Mouse (Mus musculus) right cerebral cortex, adult 2 months (tissue): ENCODE data around the gene Pcdh15.
A peak's percentile ranks its signal among the peaks of the same experiment; 100 is the strongest.

Source experiments
- DNase-seq, 2 experiments: peaks; one replicate each; pipeline ENCODE4 v3.0.0; 2021 to 2022; ENCODE audit warnings: low spot score in 2 of 2

The Pcdh15 gene

GRCm38 (mm10) chr10:73379001-73379400, 279.9 kb downstream of the Pcdh15 start:
- no peak for DNase-seq

- DNase-seq: no peak
Measured at GRCm38 (mm10) chr10:73384003-73384402, 284.9 kb downstream of the Pcdh15 start.

- DNase-seq: no peak
Measured at GRCm38 (mm10) chr10:73400426-73400825, 301.3 kb downstream of the Pcdh15 start.

- no peak for DNase-seq
Measured at GRCm38 (mm10) chr10:73425408-73425807, 326.3 kb downstream of the Pcdh15 start.

- DNase-seq: no peak
Measured at GRCm38 (mm10) chr10:73431345-73431744, 332.2 kb downstream of the Pcdh15 start.

- no peak for DNase-seq
Measured at GRCm38 (mm10) chr10:73484082-73484481, 384.9 kb downstream of the Pcdh15 start.

GRCm38 (mm10) chr10:73491654-73492053, 392.5 kb downstream of the Pcdh15 start:
- DNase-seq: no peak

- no peak for DNase-seq
Measured at GRCm38 (mm10) chr10:73514846-73515245, 415.7 kb downstream of the Pcdh15 start.

- DNase-seq: no peak
Measured at GRCm38 (mm10) chr10:73515742-73516141, 416.6 kb downstream of the Pcdh15 start.

- no peak for DNase-seq
Measured at GRCm38 (mm10) chr10:73519438-73519837, 420.3 kb downstream of the Pcdh15 start.

- DNase-seq: peak; percentile 20 to 48
Measured at GRCm38 (mm10) chr10:73552831-73553230, 453.7 kb downstream of the Pcdh15 start.

GRCm38 (mm10) chr10:73564216-73564615, 465.1 kb downstream of the Pcdh15 start:
- DNase-seq: peak; percentile 47 to 53

GRCm38 (mm10) chr10:73574711-73575297, 475.7 kb downstream of the Pcdh15 start:
- no peak for DNase-seq

GRCm38 (mm10) chr10:73667501-73667900, 568.4 kb downstream of the Pcdh15 start:
- no peak for DNase-seq

GRCm38 (mm10) chr10:73700519-73701286, 601.6 kb downstream of the Pcdh15 start:
- DNase-seq: no peak

- no peak for DNase-seq
Measured at GRCm38 (mm10) chr10:73725566-73726240, 626.6 kb downstream of the Pcdh15 start.

GRCm38 (mm10) chr10:73733246-73733645, 634.1 kb downstream of the Pcdh15 start:
- DNase-seq: no peak

- no peak for DNase-seq
Measured at GRCm38 (mm10) chr10:73749021-73749420, 649.9 kb downstream of the Pcdh15 start.

GRCm38 (mm10) chr10:73753876-73754275, 654.7 kb downstream of the Pcdh15 start:
- DNase-seq: no peak

GRCm38 (mm10) chr10:73782945-73783344, 683.8 kb downstream of the Pcdh15 start:
- DNase-seq: no peak

- no peak for DNase-seq
Measured at GRCm38 (mm10) chr10:73788163-73788562, 689.0 kb downstream of the Pcdh15 start.

GRCm38 (mm10) chr10:73805069-73805468, 705.9 kb downstream of the Pcdh15 start:
- DNase-seq: no peak

GRCm38 (mm10) chr10:73812311-73812710, 713.2 kb downstream of the Pcdh15 start:
- no peak for DNase-seq
